Mouse (Mus musculus): ENCODE measurements around the gene Phf21b. TPM values are rescaled to one million over a fixed set of nuclear protein-coding genes. Genes with fewer than 3 reads are reported as not detected.

The Phf21b gene
- total and polyA plus RNA-seq, 3 experiments: 1.3 to 5.3 (median 2.2) TPM

DNA sequence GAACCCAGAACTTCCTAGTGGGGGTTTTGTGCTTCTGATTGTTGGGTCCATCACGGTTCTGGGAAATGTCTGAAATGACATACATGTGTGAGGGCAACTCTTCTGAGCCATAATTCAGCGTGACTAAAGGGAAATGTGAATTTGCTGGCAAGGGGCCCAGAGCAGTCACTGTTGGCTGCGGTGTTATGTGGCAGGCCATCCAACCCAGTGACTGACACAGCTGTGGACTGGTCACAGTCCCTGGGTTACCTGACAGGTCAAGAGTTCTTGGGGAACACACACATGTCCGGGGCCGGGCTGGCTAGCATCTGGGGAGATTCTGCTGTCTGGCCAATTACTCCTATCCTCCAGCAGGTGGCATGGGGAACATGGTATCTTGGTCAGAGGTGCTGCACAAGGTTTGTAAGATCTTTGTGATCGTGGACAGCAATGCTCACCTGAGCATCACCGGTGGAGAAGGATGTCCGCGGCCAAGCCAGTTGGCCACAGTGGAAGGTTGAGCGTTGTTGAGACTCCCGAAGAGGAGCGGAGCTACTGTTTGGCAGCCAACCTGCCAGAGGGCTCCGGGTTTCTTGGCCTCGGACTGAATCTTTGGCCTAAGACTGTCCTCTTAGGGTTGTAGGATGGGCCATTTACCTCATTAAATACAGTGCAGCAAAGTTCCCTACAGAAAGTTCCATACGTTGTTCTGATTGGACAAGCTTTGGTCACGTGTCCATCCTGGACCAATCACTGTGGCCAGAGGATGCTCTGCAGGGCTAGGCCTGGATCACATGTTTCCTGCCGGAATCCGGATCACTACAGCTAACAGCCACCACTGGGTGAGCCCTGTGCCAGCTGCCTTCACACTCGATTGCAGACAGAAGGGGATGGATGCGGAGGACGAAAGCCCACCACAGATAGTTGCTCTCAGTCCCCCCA is 83.4 kb downstream of the Phf21b start:
- H3K9me3 ChIP-seq (replicated peaks; ENCODE audit: low read length): no peaks in the 10 kb centered on the region
- no peak overlapping the region for H3K9ac ChIP-seq (ENCODE audit: insufficient read depth, low read depth)
- H3K79me2 ChIP-seq (replicated peaks; ENCODE audit: control insufficient read depth, extremely low read depth, insufficient read depth, poor library complexity, severe bottlenecking): no peaks in the 10 kb centered on the region
- peaks cover 4 to 17% of the 10 kb centered on the region in 2 experiments; a peak in 3 of 4 replicates for H3K4me1 ChIP-seq (ENCODE audit: control insufficient read depth in 1 of 2, insufficient read depth in 2 of 2)
- DNase-seq (ENCODE audit: extremely low read depth): peak; percentile 43
- no peaks in the 10 kb centered on the region for H3K36me3 ChIP-seq (replicated peaks in 1 of 2; ENCODE audit: control insufficient read depth in 1 of 2, insufficient read depth in 1 of 2, low read length in 1 of 2)
- in situ Hi-C loops (cut with MboI; ENCODE audit: low pct_ligation_motif_present, low pct_unique_long_range_greater_than_20kb, low sequenced_read_pairs): loop anchor here (10.0 kb wide), 1 partner anchor 222 kb away; no protein-coding TSS in a partner anchor
- no peak overlapping the region for H3K27ac ChIP-seq (ENCODE audit: insufficient read depth, low read depth)
- H3K4me2 ChIP-seq (ENCODE audit: insufficient read depth, low read depth, poor library complexity, severe bottlenecking): no peak overlapping the region
- dilution Hi-C loops (cut with MboI; ENCODE audit: extremely low pct_ligation_motif_present, extremely low pct_unique_long_range_greater_than_20kb, low sequenced_read_pairs): no loop called here
- no peak overlapping the region for H3K4me3 ChIP-seq (replicated peaks in 1 of 3; ENCODE audit: low read depth in 2 of 3, low read length in 2 of 3, poor library complexity in 1 of 3)
- TF ChIP-seq ZKSCAN1 (IDR thresholded peaks at IDR 0.05; ENCODE audit: borderline replicate concordance, low read depth, low read length): no peak
- no peak for TF ChIP-seq ZC3H11A (IDR thresholded peaks at IDR 0.05; ENCODE audit: low read depth, low read length)
- no peak for TF ChIP-seq PAX5 (IDR thresholded peaks at IDR 0.05; ENCODE audit: low read length)
- TF ChIP-seq POLR2A (IDR thresholded peaks at IDR 0.05; ENCODE audit: low read depth, low read length): no peak
- no peak for TF ChIP-seq MEF2A (IDR thresholded peaks at IDR 0.05; ENCODE audit: borderline replicate concordance, low read depth, low read length)
- TF ChIP-seq USF2 (conservative IDR thresholded peaks at IDR 0.05; ENCODE audit: low read depth, low read length): peak; percentile 90
- TF ChIP-seq CTCF (conservative IDR thresholded peaks at IDR 0.05 in 1 of 2, IDR thresholded peaks at IDR 0.05 in 1 of 2; ENCODE audit: low read depth in 2 of 2, low read length in 2 of 2): peak; percentile 45 to 72; a peak in 3 of 4 replicates
- peak; percentile 85 for TF ChIP-seq USF1 (IDR thresholded peaks at IDR 0.05; ENCODE audit: low read depth, low read length)
- TF ChIP-seq HCFC1 (IDR thresholded peaks at IDR 0.05; ENCODE audit: low read depth, low read length): no peak
- no peak for TF ChIP-seq MAZ (IDR thresholded peaks at IDR 0.05; ENCODE audit: low read depth, low read length)
- no peak for TF ChIP-seq ZNF384 (IDR thresholded peaks at IDR 0.05; ENCODE audit: low read depth, low read length)
- no peak for TF ChIP-seq JUN (IDR thresholded peaks at IDR 0.05; ENCODE audit: insufficient read depth, low read depth, low read length)
- TF ChIP-seq RAD21 (IDR thresholded peaks at IDR 0.05; ENCODE audit: low read depth, low read length): peak; percentile 61
- TF ChIP-seq SMC3 (IDR thresholded peaks at IDR 0.05; ENCODE audit: low read depth, low read length): peak; percentile 71
- peak; percentile 92 for TF ChIP-seq MAX (IDR thresholded peaks at IDR 0.05; ENCODE audit: low read length)
- TF ChIP-seq ZMIZ1 (IDR thresholded peaks at IDR 0.05; ENCODE audit: low read depth, low read length): no peak
- TF ChIP-seq ELF1 (IDR thresholded peaks at IDR 0.05; ENCODE audit: low read depth, low read length): no peak
- TF ChIP-seq KAT2A (IDR thresholded peaks at IDR 0.05; ENCODE audit: insufficient replicate concordance, low read length): no peak
- no peak for TF ChIP-seq SIN3A (IDR thresholded peaks at IDR 0.05; ENCODE audit: low read length)
- TF ChIP-seq NRF1 (IDR thresholded peaks at IDR 0.05; ENCODE audit: low read depth, low read length): no peak
- no peak for TF ChIP-seq ETS1 (conservative IDR thresholded peaks at IDR 0.05; ENCODE audit: low read depth, low read length)
- H3K27me3 ChIP-seq (replicated peaks): peaks cover 4% of the 10 kb centered on the region
